Mouse (Mus musculus): ENCODE results near the gene Tgfa.

DNA sequence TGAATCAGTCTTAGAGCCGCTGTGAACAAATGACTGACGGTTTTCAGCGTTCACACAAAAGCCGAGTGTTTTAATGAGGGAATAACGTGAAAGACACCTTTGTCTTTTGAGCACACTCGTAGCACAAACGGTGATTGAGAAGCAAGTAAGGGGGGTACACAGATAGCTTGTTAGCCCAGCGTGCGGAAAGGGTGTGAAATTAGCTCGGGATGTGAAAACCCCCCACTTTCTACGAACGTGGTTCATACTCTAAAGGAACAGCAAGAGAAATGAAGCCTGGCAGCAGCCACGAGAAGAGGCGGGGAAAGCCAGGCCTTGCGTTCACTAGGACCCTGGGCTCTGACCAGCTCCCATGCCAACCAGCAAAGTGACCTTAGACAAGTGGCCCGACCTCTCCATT is 54.0 kb downstream of the Tgfa start:
- TF ChIP-seq CTCF (IDR thresholded peaks at IDR 0.05 in 2 of 3, conservative IDR thresholded peaks at IDR 0.05 in 1 of 3; ENCODE audit: control insufficient read depth in 1 of 3, insufficient read depth in 1 of 3, low read depth in 2 of 3, low read length in 3 of 3, poor library complexity in 1 of 3, severe bottlenecking in 1 of 3) (no peak), USF1 (IDR thresholded peaks at IDR 0.05; ENCODE audit: low read depth, low read length) (no peak), POLR2A (IDR thresholded peaks at IDR 0.05; ENCODE audit: control insufficient read depth in 1 of 2, insufficient read depth in 1 of 2, low read depth in 1 of 2, low read length in 2 of 2, poor library complexity in 1 of 2) (no peak), SIN3A (IDR thresholded peaks at IDR 0.05; ENCODE audit: low read length) (no peak), EP300 (IDR thresholded peaks at IDR 0.05; ENCODE audit: low read depth in 1 of 2, low read length in 2 of 2) (no peak), TAL1 (IDR thresholded peaks at IDR 0.05; ENCODE audit: low read length) (no peak), NELFE (IDR thresholded peaks at IDR 0.05; ENCODE audit: low read depth, low read length) (no peak), E2F4 (IDR thresholded peaks at IDR 0.05; ENCODE audit: borderline replicate concordance, low read depth, low read length) (no peak)

Measured in MEL (cell line).